Mouse (Mus musculus): ENCODE measurements at regions not wholly inside any gene's neighbourhood (a gene's known extent, or its start where the extent isn't known, plus 50 kb on each side); places are given as distances from the start of the nearest gene placed in this dataset.

DNA sequence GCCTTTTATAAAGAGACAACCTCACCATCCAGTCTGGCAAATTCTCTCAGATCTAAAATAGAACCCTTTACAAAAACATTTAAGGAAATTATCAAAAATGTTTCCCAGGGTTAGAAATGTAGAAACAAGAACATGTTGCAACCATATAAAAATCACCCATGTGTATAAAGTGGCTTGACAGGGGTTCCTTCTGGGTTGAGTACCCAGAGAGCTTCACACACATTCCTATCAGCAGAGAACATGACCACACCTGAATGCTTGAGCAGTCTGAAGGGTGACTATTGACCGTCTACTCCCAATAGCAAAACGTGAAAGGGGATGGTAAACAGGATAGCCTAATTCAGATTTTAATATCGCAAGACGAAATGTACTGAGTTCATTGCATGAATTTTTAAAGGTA lies 57.8 kb upstream of the Zfand5 start:
- Histone ChIP-seq H3K9me3 (replicated peaks) (no peaks in the 10 kb centered on the region), H3K27me3 (no peaks in the 10 kb centered on the region), H3K9ac (no peak overlapping the region), H3K4me2 (no peak overlapping the region), H3K4me1 (no peaks in the 10 kb centered on the region), H3K27ac (no peak overlapping the region), H3K36me3 (ENCODE audit: poor library complexity, severe bottlenecking) (no peaks in the 10 kb centered on the region), H3K4me3 (no peak overlapping the region)
- WGBS = 92% methylated on average over 4 of the region's 4 CpGs
- no peak for ATAC-seq

DNA sequence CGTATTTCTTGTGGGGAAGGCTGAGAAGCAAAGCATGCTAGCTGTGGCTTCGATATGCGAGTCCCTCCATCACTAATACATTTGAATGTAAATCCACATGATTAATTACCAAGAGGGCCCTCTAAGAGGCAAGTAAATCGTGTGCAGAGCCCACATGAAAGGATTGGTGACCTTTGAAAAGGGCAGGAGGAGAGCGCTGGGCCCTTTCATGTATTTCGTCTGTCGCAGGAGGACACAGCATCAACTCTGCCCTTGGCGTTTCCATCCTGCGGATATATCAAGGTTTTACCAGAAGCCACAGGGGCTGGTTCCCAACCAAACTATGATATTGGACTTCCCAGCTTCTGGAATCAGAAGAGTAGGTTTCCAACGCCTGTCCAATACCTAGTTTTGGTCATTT lies 78.6 kb upstream of the Zfand5 start:
- 78% methylated on average over 10 of the region's 10 CpGs for WGBS
- Histone ChIP-seq H3K4me1 (no peaks in the 10 kb centered on the region), H3K4me3 (no peak overlapping the region), H3K27me3 (no peaks in the 10 kb centered on the region), H3K36me3 (ENCODE audit: poor library complexity, severe bottlenecking) (no peaks in the 10 kb centered on the region), H3K4me2 (no peak overlapping the region), H3K27ac (no peak overlapping the region), H3K9ac (no peak overlapping the region), H3K9me3 (replicated peaks) (no peaks in the 10 kb centered on the region)
- no peak for ATAC-seq

DNA sequence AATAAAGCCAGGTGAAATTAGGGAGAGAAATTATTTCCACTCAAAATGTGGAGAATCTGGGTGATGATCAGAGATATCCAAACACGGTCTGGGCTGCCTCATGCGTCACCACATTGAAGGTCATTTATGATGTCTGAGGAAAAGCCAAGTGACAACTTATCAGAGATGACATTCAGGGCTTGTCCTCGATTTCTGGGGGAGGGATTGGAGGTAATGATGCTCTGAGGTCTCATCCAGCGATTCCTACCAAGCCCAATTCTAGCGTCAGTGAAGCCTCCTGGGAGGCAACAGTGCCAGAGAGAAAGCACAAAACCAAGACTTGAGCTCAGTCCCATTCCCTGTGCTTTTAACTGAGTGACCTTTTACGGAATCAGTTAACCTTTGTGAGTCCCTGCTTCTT lies 79.5 kb upstream of the Zfand5 start:
- Histone ChIP-seq H3K4me1 (no peaks in the 10 kb centered on the region), H3K4me2 (no peak overlapping the region), H3K4me3 (no peak overlapping the region), H3K9ac (no peak overlapping the region), H3K9me3 (replicated peaks) (no peaks in the 10 kb centered on the region), H3K36me3 (ENCODE audit: poor library complexity, severe bottlenecking) (no peaks in the 10 kb centered on the region), H3K27me3 (no peaks in the 10 kb centered on the region), H3K27ac (no peak overlapping the region)
- 88% methylated on average over 6 of the region's 6 CpGs for WGBS
- no peak for ATAC-seq

DNA sequence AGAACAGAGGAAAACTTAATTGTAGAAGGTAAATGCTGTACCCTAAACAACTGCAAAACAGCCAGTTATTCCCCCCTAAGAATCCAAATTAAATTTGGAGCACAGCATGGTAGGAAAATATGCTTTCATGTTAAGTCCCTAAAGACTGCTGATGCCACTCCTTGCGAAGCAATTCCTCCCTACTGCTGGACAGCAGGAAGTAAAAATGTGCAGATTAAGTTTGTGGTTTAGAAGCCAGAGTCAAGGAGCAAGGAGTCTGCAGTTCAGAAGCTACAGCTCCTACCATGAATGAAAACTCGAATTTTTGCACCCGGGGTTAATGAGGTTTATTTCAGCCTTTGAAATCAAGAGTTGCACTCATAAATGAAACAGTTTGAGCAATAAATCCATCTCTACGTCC lies 82.9 kb upstream of the Zfand5 start:
- ATAC-seq = no peak
- Histone ChIP-seq H3K4me2 (no peak overlapping the region), H3K9me3 (replicated peaks) (no peaks in the 10 kb centered on the region), H3K4me3 (no peak overlapping the region), H3K27me3 (no peaks in the 10 kb centered on the region), H3K4me1 (no peaks in the 10 kb centered on the region), H3K36me3 (ENCODE audit: poor library complexity, severe bottlenecking) (no peaks in the 10 kb centered on the region), H3K27ac (no peak overlapping the region), H3K9ac (no peak overlapping the region)
- 67% methylated on average over 4 of the region's 4 CpGs for WGBS

DNA sequence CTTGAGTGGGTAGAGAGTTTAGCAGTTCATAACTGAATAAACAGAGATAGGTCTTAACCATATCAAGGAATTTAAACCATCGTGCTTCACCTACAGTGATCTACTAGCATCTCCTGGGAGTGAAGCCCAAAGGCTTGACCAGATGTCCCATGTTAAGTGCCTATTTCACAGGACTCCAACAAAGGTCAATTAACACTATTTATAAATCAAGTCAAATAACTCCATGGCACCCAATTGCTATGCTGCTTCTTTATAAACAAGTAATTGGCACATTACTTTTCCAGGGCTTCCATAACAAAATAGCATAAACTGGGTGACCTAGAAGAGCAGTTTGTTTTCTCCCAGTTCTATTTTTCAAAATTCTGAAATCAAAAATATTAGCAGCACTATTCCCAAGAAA lies 85.4 kb upstream of the Zfand5 start:
- Histone ChIP-seq H3K27ac (no peak overlapping the region), H3K4me1 (no peaks in the 10 kb centered on the region), H3K36me3 (ENCODE audit: poor library complexity, severe bottlenecking) (no peaks in the 10 kb centered on the region), H3K9ac (no peak overlapping the region), H3K4me2 (no peak overlapping the region), H3K27me3 (no peaks in the 10 kb centered on the region), H3K9me3 (replicated peaks) (no peaks in the 10 kb centered on the region), H3K4me3 (no peak overlapping the region)
- 86% methylated on average over 1 of the region's 1 CpGs for WGBS
- no peak for ATAC-seq

DNA sequence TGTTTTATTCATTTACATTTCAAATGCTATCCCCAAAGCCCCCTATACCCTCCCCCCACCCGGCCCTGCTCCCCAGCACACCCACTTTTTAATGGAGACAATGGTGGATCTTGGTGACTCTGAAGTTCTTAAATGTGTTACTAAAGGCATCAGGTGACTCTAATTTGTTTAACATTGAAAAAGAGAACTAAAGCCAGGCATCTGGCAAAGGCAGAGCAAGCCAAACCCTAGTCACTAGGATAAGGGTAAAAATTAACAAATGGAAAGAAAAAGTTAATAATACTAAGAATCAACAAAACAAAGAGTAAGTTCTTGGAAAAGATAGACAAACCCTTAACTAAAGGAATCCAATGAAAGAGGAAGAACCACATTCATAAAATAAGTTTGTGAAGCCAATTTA lies 86.1 kb upstream of the Zfand5 start:
- 75% methylated on average over 1 of the region's 1 CpGs for WGBS
- ATAC-seq = no peak
- Histone ChIP-seq H3K9ac (no peak overlapping the region), H3K4me3 (no peak overlapping the region), H3K9me3 (replicated peaks) (no peaks in the 10 kb centered on the region), H3K27ac (no peak overlapping the region), H3K36me3 (ENCODE audit: poor library complexity, severe bottlenecking) (no peaks in the 10 kb centered on the region), H3K27me3 (no peaks in the 10 kb centered on the region), H3K4me2 (no peak overlapping the region), H3K4me1 (no peaks in the 10 kb centered on the region)

DNA sequence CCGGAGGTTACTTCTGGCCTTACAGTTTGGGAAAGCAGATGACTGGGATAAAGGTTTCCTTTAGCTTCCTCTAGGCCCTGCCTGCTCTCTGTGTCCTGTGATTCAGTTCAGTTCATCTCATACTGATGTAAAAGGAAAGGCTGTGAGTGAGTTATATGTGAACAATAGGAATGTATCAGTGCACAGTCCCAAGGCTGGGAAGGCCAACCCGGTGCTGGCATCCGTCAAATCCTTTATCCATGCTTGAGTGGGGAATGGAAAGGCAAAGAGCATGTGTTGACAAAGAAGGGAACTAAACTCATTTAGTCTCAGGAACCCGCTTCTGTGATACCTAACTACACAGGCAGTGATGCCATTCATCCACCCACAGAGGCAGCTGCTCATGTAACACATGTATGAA lies 89.0 kb upstream of the Zfand5 start:
- Histone ChIP-seq H3K9ac (no peak overlapping the region), H3K27me3 (no peaks in the 10 kb centered on the region), H3K27ac (no peak overlapping the region), H3K4me3 (no peak overlapping the region), H3K9me3 (replicated peaks) (no peaks in the 10 kb centered on the region), H3K4me1 (no peaks in the 10 kb centered on the region), H3K36me3 (ENCODE audit: poor library complexity, severe bottlenecking) (no peaks in the 10 kb centered on the region), H3K4me2 (no peak overlapping the region)
- no peak for ATAC-seq
- 88% methylated on average over 4 of the region's 4 CpGs for WGBS

DNA sequence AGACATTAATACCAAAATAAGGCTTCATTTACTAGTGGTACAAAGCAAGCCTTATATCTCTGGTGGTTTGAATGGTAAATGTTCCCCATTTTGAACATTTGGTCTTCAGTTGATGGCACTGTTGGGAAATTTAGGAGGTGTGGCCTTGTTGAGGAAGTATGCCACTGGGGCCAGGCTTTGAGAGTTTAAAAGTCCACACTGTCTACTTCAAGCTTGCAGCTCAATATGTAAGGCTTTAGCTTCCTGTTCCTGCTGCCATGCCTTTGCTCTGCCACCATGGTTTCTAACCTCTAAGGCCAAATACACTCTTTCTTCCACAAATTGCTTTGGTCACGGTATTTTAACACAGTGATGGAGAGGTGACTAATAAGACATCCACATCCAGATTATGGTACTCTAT lies 92.2 kb upstream of the Zfand5 start:
- H3K4me3 ChIP-seq = no peak overlapping the region
- H3K36me3 ChIP-seq (ENCODE audit: poor library complexity, severe bottlenecking) = no peaks in the 10 kb centered on the region
- no peak overlapping the region for H3K27ac ChIP-seq
- H3K27me3 ChIP-seq = no peaks in the 10 kb centered on the region
- 94% methylated on average over 1 of the region's 1 CpGs for WGBS
- no peak for ATAC-seq
- no peaks in the 10 kb centered on the region for H3K4me1 ChIP-seq
- no peak overlapping the region for H3K4me2 ChIP-seq
- H3K9me3 ChIP-seq (replicated peaks) = no peaks in the 10 kb centered on the region
- no peak overlapping the region for H3K9ac ChIP-seq

DNA sequence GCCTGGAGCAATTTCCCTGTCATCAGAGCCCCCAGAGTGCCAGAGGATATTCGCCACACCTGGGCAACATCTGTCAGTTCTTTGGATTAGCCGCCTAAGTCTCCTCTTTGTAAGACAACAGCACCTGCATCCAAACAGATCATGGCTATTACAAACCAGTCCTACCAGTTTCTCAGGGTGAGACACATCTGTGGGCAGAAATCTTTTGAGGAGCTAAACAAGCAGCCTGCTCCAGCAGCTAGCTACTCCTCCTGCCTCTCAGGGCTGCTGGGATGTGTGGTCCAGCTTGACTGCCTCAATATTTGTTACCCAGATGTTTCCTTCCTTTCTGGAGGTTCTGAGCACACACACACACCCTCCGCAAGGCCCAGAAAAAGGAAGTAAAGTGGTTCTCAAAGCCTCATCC lies 96.6 kb upstream of the Zfand5 start:
- H3K4me1 ChIP-seq = no peaks in the 10 kb centered on the region
- ATAC-seq = no peak
- H3K27me3 ChIP-seq = no peaks in the 10 kb centered on the region
- no peak overlapping the region for H3K9ac ChIP-seq
- 73% methylated on average over 3 of the region's 3 CpGs for WGBS
- H3K27ac ChIP-seq = no peak overlapping the region
- no peaks in the 10 kb centered on the region for H3K9me3 ChIP-seq (replicated peaks)
- H3K36me3 ChIP-seq (ENCODE audit: poor library complexity, severe bottlenecking) = no peaks in the 10 kb centered on the region
- H3K4me3 ChIP-seq = no peak overlapping the region
- no peak overlapping the region for H3K4me2 ChIP-seq

DNA sequence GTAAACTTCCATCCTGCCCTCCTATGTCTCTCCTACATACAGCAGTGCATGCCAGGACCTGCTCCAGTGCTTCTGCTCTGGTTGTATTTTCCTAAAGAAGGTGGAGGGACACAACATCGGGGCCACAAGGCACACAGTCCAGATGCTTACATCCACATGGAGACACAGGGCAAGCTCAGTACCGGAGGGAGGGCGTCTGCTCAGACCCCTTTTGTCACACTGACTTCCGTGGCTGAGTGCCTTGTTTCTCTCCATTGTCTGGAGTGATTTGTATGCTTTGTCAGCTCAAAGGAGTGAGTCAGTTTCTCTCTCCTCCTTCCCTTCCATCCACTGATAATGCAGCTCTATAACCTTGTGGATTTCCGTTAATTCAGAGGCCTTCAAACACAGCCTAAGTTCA lies 97.4 kb upstream of the Zfand5 start:
- Histone ChIP-seq H3K36me3 (ENCODE audit: poor library complexity, severe bottlenecking) (no peaks in the 10 kb centered on the region), H3K4me1 (no peaks in the 10 kb centered on the region), H3K4me2 (no peak overlapping the region), H3K9me3 (replicated peaks) (no peaks in the 10 kb centered on the region), H3K4me3 (no peak overlapping the region), H3K9ac (no peak overlapping the region), H3K27ac (no peak overlapping the region), H3K27me3 (no peaks in the 10 kb centered on the region)
- 51% methylated on average over 5 of the region's 5 CpGs for WGBS
- ATAC-seq = no peak

DNA sequence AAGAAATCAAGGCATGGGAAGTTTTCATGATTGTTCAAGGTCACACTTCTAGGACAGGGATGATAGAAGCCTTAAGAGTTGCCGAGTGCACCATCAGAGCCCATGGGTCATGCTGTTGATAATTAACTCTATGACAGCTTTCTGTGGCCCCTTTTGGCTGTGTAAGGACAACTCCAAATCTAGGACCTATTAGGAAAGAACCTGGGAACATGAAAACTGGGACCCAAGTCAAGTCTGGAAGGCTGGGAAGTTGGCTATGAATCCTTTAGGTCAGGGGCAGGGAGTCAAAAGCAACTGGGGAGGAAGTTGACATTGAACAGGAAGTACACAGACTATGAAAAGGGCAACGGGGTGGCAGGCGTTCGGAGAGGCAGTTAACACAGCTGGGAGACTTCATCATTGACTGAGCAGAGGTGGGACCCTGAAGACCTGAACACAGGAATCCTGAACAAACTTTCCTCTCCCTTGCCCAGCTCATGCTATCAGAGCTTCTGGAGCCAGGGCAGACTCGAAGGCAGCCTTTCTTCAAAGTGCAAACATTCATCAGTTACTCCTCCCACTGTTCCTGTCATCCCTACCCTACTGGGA lies 98.1 kb upstream of the Zfand5 start:
- 84% methylated on average over 5 of the region's 5 CpGs for WGBS
- no peak overlapping the region for H3K9ac ChIP-seq
- H3K9me3 ChIP-seq (replicated peaks) = no peaks in the 10 kb centered on the region
- no peak overlapping the region for H3K4me3 ChIP-seq
- H3K4me2 ChIP-seq = no peak overlapping the region
- H3K27ac ChIP-seq = no peak overlapping the region
- no peak for ATAC-seq
- H3K4me1 ChIP-seq = no peaks in the 10 kb centered on the region
- H3K36me3 ChIP-seq (ENCODE audit: poor library complexity, severe bottlenecking) = no peaks in the 10 kb centered on the region
- H3K27me3 ChIP-seq = no peaks in the 10 kb centered on the region

DNA sequence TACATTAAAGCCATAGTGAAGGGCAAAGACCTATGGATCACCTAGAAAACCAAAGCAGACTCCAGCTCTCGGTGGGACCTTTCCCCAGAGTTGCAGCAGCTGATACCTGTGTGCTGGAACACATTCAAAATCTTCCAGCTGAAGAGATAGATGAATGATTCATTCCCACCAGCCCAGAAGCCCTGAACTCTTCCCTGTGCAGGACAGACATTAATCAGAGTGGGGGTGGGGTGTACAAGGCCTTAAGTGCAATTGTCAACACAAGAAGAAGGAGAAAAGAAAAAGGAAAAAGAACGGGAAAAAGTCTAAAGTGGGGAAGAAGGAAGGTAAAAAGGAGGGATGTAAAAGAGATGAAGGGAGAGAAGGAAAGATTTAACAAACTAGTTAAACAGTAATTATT lies 100.9 kb upstream of the Zfand5 start:
- WGBS = 82% methylated on average over 2 of the region's 2 CpGs
- no peak overlapping the region for H3K4me3 ChIP-seq
- H3K4me1 ChIP-seq = peaks cover 20% of the 10 kb centered on the region
- H3K36me3 ChIP-seq (ENCODE audit: poor library complexity, severe bottlenecking) = no peaks in the 10 kb centered on the region
- H3K27ac ChIP-seq = no peak overlapping the region
- no peaks in the 10 kb centered on the region for H3K9me3 ChIP-seq (replicated peaks)
- no peak for ATAC-seq
- H3K27me3 ChIP-seq = no peaks in the 10 kb centered on the region
- no peak overlapping the region for H3K4me2 ChIP-seq
- no peak overlapping the region for H3K9ac ChIP-seq

DNA sequence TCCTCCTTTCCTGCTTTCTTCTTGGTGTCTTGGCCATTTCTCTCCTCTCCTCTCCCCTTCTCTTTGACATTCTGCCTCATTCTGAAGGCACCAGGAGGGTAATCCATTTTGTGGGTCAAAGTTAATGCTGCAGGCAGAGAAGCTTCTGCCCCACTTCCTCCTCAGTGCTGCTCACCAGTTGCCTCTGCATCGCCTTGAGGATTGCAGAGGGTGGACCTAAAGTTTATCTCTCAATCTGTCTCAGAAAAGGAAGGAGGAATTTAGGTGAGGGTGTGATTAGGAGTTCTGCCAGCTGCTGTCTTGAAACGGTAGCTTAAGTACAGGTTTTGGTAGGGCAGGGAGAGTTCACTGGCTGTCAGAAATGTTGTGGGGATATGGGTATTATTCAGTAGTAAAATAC lies 101.3 kb upstream of the Zfand5 start:
- H3K27me3 ChIP-seq = no peaks in the 10 kb centered on the region
- H3K4me1 ChIP-seq = peaks cover 24% of the 10 kb centered on the region
- WGBS = 78% methylated on average over 2 of the region's 2 CpGs
- H3K9me3 ChIP-seq (replicated peaks) = no peaks in the 10 kb centered on the region
- no peak overlapping the region for H3K4me2 ChIP-seq
- H3K4me3 ChIP-seq = no peak overlapping the region
- no peaks in the 10 kb centered on the region for H3K36me3 ChIP-seq (ENCODE audit: poor library complexity, severe bottlenecking)
- H3K9ac ChIP-seq = no peak overlapping the region
- no peak for ATAC-seq
- H3K27ac ChIP-seq = no peak overlapping the region
